Mouse (Mus musculus) thymus, adult 2 months (tissue): ENCODE data around the gene Pick1.

Source experiments
- CTCF ChIP-seq: fragments of 200-500 bp; IDR thresholded peaks from 2 replicates; pipeline ENCODE4 v1.5.1; 2012; ENCODE audit warnings: mild to moderate bottlenecking, control low read depth, low read length, moderate library complexity, borderline replicate concordance; ENCODE audit not compliant: control insufficient read depth, poor library complexity, insufficient read depth; ENCODE audit errors: extremely low read depth
- POLR2A ChIP-seq: fragments of 200-500 bp; IDR thresholded peaks from 2 replicates; pipeline ENCODE4 v1.6.1; 2012; ENCODE audit warnings: mild to moderate bottlenecking, low read length, control low read depth, moderate library complexity; ENCODE audit not compliant: control insufficient read depth, poor library complexity, insufficient read depth; ENCODE audit errors: extremely low read depth

- no peak for TF ChIP-seq POLR2A
- no peak for TF ChIP-seq CTCF
These were observed 54.4 kb downstream of the Pick1 start for GRCm38 (mm10) chr15:79283371-79283770.
